Mouse (Mus musculus) forebrain, embryonic 15.5 days (tissue): ENCODE results near the gene Pten. TPM values are rescaled to one million over a fixed set of nuclear protein-coding genes. Genes with fewer than 3 reads are reported as not detected.

Experiments
- ATAC-seq: fragments of 200-750 bp; cut with Nextera tagmentation; replicated peaks from 2 replicates; pipeline ENCODE4 v1.8.0; 2017; ENCODE audit warnings: mild to moderate bottlenecking, moderate TSS enrichment, moderate library complexity
- H3K27ac ChIP-seq: fragments of 300-500 bp; sonication (generic); replicated peaks from 2 replicates; pipeline ENCODE4 v1.5.1; 2015; ENCODE audit warnings: mild to moderate bottlenecking, inconsistent platforms
- H3K27me3 ChIP-seq: fragments of 300-500 bp; sonication (generic); 2 replicates; pipeline ENCODE4 v1.6.1; 2015; ENCODE audit warnings: inconsistent platforms
- H3K36me3 ChIP-seq: fragments of 300-500 bp; sonication (generic); 2 replicates; pipeline ENCODE4 v1.6.1; 2015; ENCODE audit warnings: mild to moderate bottlenecking, inconsistent platforms
- H3K4me1 ChIP-seq: fragments of 300-500 bp; sonication (generic); 2 replicates; pipeline ENCODE4 v1.6.1; 2015; ENCODE audit warnings: inconsistent platforms
- H3K4me2 ChIP-seq: fragments of 300-500 bp; sonication (generic); replicated peaks from 2 replicates; pipeline ENCODE4 v1.6.1; 2015; ENCODE audit warnings: mild to moderate bottlenecking, inconsistent platforms
- H3K4me3 ChIP-seq: fragments of 300-500 bp; sonication (generic); 2 replicates; pipeline ENCODE4 v1.5.1; 2015; ENCODE audit warnings: mild to moderate bottlenecking, inconsistent platforms
- H3K9ac ChIP-seq: fragments of 300-500 bp; sonication (generic); replicated peaks from 2 replicates; pipeline ENCODE4 v1.6.1; 2015; ENCODE audit warnings: mild to moderate bottlenecking, inconsistent platforms
- H3K9me3 ChIP-seq: fragments of 300-500 bp; sonication (generic); 2 replicates; pipeline ENCODE4 v1.6.1; 2016; ENCODE audit warnings: inconsistent platforms
- WGBS: fragments of 180-500 bp; shearing (Covaris S2); methylation state at CpG from one replicate; pipeline ENCODE4 v1.1.7; 2015; ENCODE audit warnings: mixed read lengths; 5-methylcytosine and 5-hydroxymethylcytosine counted together
- polyA plus RNA-seq: library from polyadenylated mRNA; unstranded; fragments of >200 nt; fragmentation: Nextera tagmentation; extraction: Ambion mirVana; gene quantifications from 2 replicates; pipeline ENCODE4 v1.2.1, GENCODE M21; 2015

The Pten gene
- 12.2 TPM in 2 replicates for polyA plus RNA-seq

DNA sequence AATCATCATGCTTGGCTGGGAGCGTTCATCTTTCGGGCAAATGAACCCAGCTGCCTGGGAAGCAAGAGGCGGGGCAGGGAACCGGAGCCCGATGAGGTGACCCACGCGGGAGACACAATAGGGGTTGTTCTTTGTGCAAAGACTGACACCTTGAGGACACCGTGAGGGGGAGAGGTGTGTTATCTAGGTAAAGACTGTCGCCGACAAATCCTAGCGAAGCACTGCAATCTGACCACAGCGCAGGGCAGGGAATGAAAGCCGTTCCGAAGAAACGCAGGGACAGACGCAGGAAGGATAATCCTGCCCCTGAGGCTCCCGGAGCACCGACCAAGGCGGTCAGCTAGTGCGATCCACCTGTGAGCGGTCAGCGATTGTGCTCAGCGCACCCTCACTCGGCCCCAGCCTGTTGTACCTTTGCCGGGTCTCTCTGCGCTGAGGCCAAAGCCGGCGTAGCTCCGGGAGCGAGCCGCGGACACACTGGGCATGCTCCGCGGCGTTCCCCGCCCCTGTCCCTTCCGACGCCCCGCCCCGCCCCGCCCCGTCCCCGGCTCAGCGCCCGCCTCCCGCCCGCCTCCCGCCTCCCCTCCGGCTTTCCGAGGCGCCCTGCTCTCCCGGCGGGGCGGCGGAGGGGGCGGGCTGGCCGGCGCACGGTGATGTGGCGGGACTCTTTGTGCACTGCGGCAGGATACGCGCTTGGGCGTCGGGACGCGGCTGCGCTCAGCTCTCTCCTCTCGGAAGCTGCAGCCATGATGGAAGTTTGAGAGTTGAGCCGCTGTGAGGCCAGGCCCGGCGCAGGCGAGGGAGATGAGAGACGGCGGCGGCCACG, at the start of gene Pten:
Gene Pten (plus strand): TSS at position 598 of the 826 bp plus-strand sequence.
- Histone ChIP-seq H3K36me3 (no peaks in the 10 kb centered on the region), H3K4me1 (peaks cover 38% of the 10 kb centered on the region), H3K27me3 (0 out of 2 replicates have a peak, but pooled peaks cover 3% of the 10 kb centered on the region), H3K9me3 (no peaks in the 10 kb centered on the region), H3K4me2 (peak within 1 kb of the TSS; percentile 72), H3K9ac (peak within 1 kb of the TSS; percentile 98), H3K4me3 (peak within 1 kb of the TSS; percentile 92), H3K27ac (peak within 1 kb of the TSS; percentile 99)
- peak; percentile 90 for ATAC-seq
- WGBS: under 1% methylated on average over 52 of the region's 77 CpGs

DNA sequence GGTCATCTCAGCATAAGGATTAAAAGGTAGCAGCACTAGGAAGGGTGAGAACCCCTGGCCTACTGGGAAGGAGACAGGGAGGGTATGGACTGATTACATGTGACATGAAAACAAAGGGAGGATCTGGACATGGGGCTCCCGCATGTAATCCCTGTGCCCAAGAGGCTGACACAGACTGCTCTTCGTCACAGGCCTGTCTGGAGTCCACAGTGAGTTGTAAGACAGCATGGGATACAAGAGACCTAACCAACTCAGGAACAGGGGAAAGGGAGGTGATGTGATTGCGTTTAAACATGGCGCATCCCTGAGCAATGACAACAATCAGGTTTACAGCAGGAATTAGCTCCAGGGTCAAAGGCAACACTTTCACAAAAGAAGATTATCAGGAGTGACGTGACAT, 48.3 kb upstream of the Pten start:
- no peaks in the 10 kb centered on the region for H3K9me3 ChIP-seq
- 93% methylated on average over 5 of the region's 5 CpGs for WGBS
- no peak for ATAC-seq
- no peak overlapping the region for H3K4me2 ChIP-seq
- no peak overlapping the region for H3K4me3 ChIP-seq
- H3K9ac ChIP-seq: no peak overlapping the region
- no peaks in the 10 kb centered on the region for H3K27me3 ChIP-seq
- H3K27ac ChIP-seq: no peak overlapping the region
- peaks cover 26% of the 10 kb centered on the region for H3K4me1 ChIP-seq
- H3K36me3 ChIP-seq: peaks cover 22% of the 10 kb centered on the region

DNA sequence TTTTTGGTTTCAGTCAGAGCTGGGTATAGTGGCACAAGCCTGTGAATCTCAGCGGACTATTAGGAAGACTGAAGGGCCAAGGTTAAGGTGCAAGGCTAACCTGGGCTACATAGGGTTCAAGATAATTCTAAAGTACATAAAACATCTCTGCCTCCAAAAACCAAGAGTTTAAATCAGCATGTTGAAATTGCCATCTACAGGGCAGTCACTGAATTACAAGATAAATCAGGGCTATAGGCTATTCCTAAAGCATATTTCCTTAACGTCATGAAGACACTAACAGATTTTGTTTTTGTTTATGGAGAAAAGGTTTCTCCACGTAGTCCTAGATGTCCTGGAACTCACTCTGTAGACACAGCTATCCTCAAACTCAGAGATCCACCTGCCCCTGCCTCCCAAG, 47.0 kb upstream of the Pten start:
- Histone ChIP-seq H3K36me3 (peaks cover 11% of the 10 kb centered on the region), H3K9ac (no peak overlapping the region), H3K4me1 (peaks cover 26% of the 10 kb centered on the region), H3K27me3 (no peaks in the 10 kb centered on the region), H3K4me3 (no peak overlapping the region), H3K27ac (no peak overlapping the region), H3K9me3 (no peaks in the 10 kb centered on the region), H3K4me2 (no peak overlapping the region)
- WGBS: 65% methylated on average over 3 of the region's 3 CpGs
- no peak for ATAC-seq

DNA sequence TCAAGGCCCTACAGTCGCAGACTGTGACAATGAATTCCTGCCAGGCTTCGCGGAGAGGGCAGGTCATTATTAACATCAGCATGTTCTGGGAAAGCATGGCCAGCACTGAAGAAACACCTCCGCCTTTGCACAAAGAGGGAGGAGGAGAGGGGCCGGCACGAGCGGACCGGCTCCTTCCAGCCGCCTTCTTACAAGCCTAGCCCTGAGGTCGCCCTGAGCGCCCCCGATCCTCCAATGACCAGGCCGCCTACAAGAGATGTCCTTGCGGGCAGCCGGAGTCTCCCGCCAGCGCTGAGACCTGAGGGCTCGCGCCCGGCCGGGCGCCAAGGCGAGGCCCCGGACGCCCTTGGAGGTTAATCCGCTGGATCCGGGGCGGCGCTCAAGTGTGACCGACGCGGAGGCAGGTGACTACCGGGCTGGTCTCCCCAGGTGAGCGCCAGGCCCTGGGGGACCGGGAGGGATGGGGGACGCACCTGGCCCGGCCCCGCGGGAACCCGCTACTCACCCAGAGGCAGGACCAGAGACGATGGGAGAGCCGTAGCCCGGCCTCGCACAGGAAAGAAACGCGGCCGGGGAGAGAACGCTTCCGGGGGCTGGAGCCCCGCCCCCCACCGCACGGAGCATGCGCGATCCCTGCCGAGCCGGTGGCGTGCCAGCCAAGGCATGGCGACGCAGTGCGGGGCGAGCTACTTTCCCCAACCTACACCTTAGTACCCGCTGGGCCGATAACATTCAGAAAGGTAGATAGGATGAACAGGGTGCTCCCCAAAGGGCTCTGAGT, 45.3 kb upstream of the Pten start:
- Histone ChIP-seq H3K4me2 (peak overlapping the region; percentile 79), H3K36me3 (no peaks in the 10 kb centered on the region), H3K9ac (peak overlapping the region; percentile 82), H3K9me3 (no peaks in the 10 kb centered on the region), H3K27me3 (no peaks in the 10 kb centered on the region), H3K4me3 (peak overlapping the region; percentile 71), H3K27ac (peak overlapping the region; percentile 87), H3K4me1 (peaks cover 26% of the 10 kb centered on the region)
- under 1% methylated on average over 62 of the region's 63 CpGs for WGBS
- peak; percentile 98 for ATAC-seq

DNA sequence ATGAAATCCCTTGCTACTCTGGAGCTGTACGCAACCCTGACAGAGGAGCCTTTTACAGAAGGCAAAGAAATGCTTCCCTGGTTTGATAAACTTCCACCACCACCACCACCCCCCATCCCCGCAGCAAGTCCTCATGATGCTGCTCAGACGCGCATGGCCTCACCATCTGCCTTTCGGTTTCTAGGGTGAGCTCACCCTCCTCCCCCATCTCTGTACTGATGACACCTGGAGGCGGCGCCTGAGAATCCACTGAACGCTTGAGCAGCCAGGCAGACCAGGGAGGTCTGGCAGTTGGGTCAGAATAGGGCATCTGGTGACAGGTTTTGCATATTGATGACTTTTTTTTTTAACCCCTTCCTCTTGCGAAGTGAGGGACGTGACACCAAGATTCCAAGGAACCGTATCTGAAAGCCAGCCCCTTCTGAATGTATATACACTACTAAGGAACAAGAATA, 44.7 kb upstream of the Pten start:
- Histone ChIP-seq H3K4me2 (peak overlapping the region; percentile 79), H3K27me3 (no peaks in the 10 kb centered on the region), H3K4me3 (peak overlapping the region; percentile 71), H3K9ac (peak overlapping the region; percentile 82), H3K4me1 (peaks cover 26% of the 10 kb centered on the region), H3K9me3 (no peaks in the 10 kb centered on the region), H3K36me3 (no peaks in the 10 kb centered on the region), H3K27ac (peak overlapping the region; percentile 87)
- ATAC-seq: peak; percentile 90
- WGBS: 0% methylated on average over 11 of the region's 11 CpGs

DNA sequence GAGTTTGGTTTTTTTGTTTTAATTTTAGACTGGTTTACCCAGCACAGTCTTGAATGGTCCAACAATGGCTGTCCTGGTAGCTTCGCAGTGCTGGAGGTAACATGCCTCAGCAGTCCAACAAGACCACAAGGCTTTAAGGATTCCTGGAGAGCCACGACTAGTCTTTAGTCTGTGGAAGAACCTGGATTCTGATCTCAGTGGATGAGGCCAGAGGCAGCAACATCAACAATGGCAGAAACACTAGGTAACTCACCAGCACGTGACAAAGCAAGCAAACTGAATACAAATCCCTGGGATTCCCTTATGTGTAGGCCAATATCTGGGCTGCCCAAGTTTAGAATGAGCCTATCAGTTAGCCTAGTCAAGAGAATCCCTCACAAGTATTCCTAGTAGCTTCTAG, 43.8 kb upstream of the Pten start:
- Histone ChIP-seq H3K4me3 (no peak overlapping the region), H3K4me2 (no peak overlapping the region), H3K9ac (no peak overlapping the region), H3K27ac (no peak overlapping the region), H3K9me3 (no peaks in the 10 kb centered on the region), H3K36me3 (no peaks in the 10 kb centered on the region), H3K27me3 (no peaks in the 10 kb centered on the region), H3K4me1 (peaks cover 26% of the 10 kb centered on the region)
- ATAC-seq: no peak
- WGBS: 75% methylated on average over 3 of the region's 3 CpGs

DNA sequence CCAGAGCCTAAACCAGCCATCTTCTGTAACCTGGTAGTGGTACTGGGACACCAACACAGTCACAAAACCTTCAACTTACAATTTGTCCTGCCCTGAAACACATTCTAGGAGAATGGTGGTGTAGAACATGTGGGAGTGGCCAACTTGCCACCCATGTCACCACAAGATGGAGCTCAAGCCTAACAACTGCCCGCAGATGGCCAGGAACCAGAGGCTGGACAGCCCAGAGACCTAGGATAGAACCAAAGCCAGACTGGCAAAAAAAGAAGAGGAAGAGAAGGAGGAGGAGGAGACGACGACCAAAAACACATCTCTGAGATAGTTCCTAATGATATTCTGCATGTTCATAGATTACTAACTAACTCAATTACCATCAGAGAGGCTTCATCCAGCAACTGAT, 42.1 kb upstream of the Pten start:
- Histone ChIP-seq H3K9me3 (no peaks in the 10 kb centered on the region), H3K27me3 (no peaks in the 10 kb centered on the region), H3K4me2 (no peak overlapping the region), H3K36me3 (no peaks in the 10 kb centered on the region), H3K9ac (no peak overlapping the region), H3K27ac (no peak overlapping the region), H3K4me3 (no peak overlapping the region), H3K4me1 (peaks cover 20% of the 10 kb centered on the region)
- no peak for ATAC-seq
- WGBS: 0% methylated on average over 3 of the region's 3 CpGs

DNA sequence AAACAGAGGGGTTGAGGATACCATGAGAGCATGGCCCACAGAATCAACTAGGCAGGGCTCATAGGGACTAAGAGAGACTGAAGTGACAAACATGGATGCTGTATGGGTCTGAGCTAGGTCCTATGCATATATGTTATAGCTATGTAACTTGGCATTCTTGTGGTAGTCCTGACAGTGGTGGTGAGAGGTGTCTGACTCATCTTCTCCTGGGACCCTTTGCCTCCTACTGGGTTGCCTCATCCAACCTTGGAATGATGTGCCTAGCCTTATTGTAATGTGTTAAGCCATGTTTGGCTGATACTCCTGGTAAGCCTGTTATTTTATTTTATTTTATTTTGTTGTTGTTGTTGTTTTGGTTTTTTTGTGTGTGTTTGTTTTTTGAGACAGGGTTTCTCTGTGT, 41.6 kb upstream of the Pten start:
- Histone ChIP-seq H3K9ac (no peak overlapping the region), H3K27me3 (no peaks in the 10 kb centered on the region), H3K36me3 (no peaks in the 10 kb centered on the region), H3K27ac (no peak overlapping the region), H3K9me3 (no peaks in the 10 kb centered on the region), H3K4me3 (no peak overlapping the region), H3K4me1 (peaks cover 15% of the 10 kb centered on the region), H3K4me2 (no peak overlapping the region)
- no peak for ATAC-seq

DNA sequence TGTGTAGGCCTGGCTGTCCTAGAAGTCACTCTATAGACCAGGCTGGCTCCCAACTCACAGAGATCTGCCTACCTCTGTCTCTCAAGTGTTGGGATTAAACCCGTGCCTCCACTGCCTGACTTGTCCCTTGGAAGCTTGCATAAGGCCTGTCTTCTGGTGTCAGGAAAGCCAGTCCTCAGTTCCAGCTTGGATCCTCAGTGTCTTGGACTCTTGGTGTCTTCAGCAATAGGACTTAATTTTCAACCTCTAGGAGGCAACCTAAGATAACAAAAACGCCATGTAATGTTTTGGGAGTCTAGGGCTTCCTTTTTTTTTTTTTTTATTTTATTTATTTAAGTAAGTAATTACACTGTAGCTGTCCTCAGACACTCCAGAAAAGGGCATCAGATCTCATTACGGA, 39.7 kb upstream of the Pten start:
- Histone ChIP-seq H3K4me2 (no peak overlapping the region), H3K27ac (no peak overlapping the region), H3K9me3 (no peaks in the 10 kb centered on the region), H3K4me1 (peaks cover 6% of the 10 kb centered on the region; the same call in 1 of the 2 replicates), H3K27me3 (no peaks in the 10 kb centered on the region), H3K4me3 (no peak overlapping the region), H3K9ac (no peak overlapping the region), H3K36me3 (no peaks in the 10 kb centered on the region)
- WGBS: 69% methylated on average over 3 of the region's 3 CpGs
- ATAC-seq: no peak

DNA sequence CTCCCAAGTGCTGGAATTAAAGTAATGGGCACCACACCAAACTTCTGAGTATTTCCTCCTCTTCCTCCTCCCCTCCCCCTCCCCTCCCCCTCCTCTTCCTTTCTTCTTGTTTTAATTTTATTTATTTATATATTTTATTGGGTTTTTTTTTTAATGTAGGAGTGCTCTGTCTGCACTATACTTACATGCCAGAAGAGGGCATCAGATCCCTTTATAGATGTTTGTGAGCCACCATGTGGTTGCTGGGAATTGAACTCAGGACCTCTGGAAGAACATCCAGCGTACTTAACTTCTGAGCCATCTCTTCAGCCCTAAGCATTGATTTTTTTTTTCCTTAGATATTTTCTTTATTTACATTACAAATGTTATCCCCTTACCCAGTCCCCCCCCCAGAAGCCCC, 37.0 kb upstream of the Pten start:
- Histone ChIP-seq H3K4me1 (no peaks in the 10 kb centered on the region), H3K9me3 (no peaks in the 10 kb centered on the region), H3K4me2 (no peak overlapping the region), H3K4me3 (no peak overlapping the region), H3K9ac (no peak overlapping the region), H3K36me3 (no peaks in the 10 kb centered on the region), H3K27me3 (no peaks in the 10 kb centered on the region), H3K27ac (no peak overlapping the region)
- no peak for ATAC-seq
- WGBS: 87% methylated on average over 1 of the region's 1 CpGs

DNA sequence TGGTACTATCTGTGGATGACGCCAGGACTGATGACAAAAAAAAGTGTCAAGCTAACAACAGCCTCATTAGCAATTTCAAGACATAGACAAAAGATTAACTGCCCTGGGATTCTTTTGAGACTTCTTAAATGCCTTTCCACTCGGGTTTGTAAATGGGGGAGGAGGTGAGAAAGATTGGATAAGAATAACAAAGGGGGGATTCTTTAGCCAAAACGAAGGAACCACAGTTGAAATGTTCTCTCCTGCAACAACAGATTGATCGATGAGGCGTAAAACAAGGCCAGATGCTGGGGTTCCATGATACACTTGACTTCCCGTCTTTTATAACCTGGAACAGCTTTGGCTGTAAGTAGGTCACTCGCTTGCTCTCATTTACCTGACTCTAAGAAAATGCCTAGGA, 33.5 kb upstream of the Pten start:
- no peak overlapping the region for H3K4me2 ChIP-seq
- H3K27me3 ChIP-seq: no peaks in the 10 kb centered on the region
- no peak for ATAC-seq
- no peaks in the 10 kb centered on the region for H3K36me3 ChIP-seq
- H3K9me3 ChIP-seq: no peaks in the 10 kb centered on the region
- WGBS: 8% methylated on average over 7 of the region's 7 CpGs
- H3K4me1 ChIP-seq: peaks cover 11% of the 10 kb centered on the region
- H3K9ac ChIP-seq: no peak overlapping the region
- no peak overlapping the region for H3K4me3 ChIP-seq
- H3K27ac ChIP-seq: no peak overlapping the region
